Mouse (Mus musculus) cerebellum, adult 2 months (tissue): Measurements from ENCODE around the gene Srpk2.

Experiments used
- CTCF ChIP-seq: fragments of 200-500 bp; IDR thresholded peaks from 2 replicates; pipeline ENCODE4 v1.5.1; 2011; ENCODE audit warnings: low read depth, mild to moderate bottlenecking, control low read depth, low read length, moderate library complexity, borderline replicate concordance; ENCODE audit not compliant: insufficient read depth
- POLR2A ChIP-seq: fragments of 200-500 bp; IDR thresholded peaks from 2 replicates; pipeline ENCODE4 v1.6.1; 2011; ENCODE audit warnings: low read length, control low read depth, borderline replicate concordance; ENCODE audit not compliant: insufficient read depth

GRCm38 (mm10) chr5:23612856-23613255 lies 71.6 kb downstream of the Srpk2 start:
- TF ChIP-seq CTCF (no peak), POLR2A (no peak)
